Mouse (Mus musculus) thymus, postnatal 36 days (tissue): ENCODE measurements around the gene Mst1r.
A peak's percentile ranks its signal among the peaks of the same experiment; 100 is the strongest.

Source experiments
- DNase-seq, 2 experiments: peaks; one replicate each; pipeline ENCODE4 v3.0.0; 2022; ENCODE audit warnings: mixed read lengths in 2 of 2

Mst1r gene

GRCm38 (mm10) chr9:107906252-107906966 is at the start of gene Mst1r:
Mst1r (plus strand) TSS chr9:107906873.
- DNase-seq = peak; percentile 72 to 82

- DNase-seq = no peak
Observed at GRCm38 (mm10) chr9:107858343-107858742, 48.3 kb upstream of the Mst1r start.

- no peak for DNase-seq
Observed at GRCm38 (mm10) chr9:107864493-107864892, 42.2 kb upstream of the Mst1r start.

GRCm38 (mm10) chr9:107866081-107866480 is 40.6 kb upstream of the Mst1r start:
- DNase-seq = no peak

GRCm38 (mm10) chr9:107872350-107873098 is 34.1 kb upstream of the Mst1r start:
- DNase-seq = peak; percentile 91 to 95

GRCm38 (mm10) chr9:107873137-107873536 is 33.5 kb upstream of the Mst1r start, which contains the start of gene Rbm6:
Rbm6 (minus strand) TSS chr9:107873237.
- DNase-seq = no peak

GRCm38 (mm10) chr9:107880411-107880810 is 26.3 kb upstream of the Mst1r start:
- no peak for DNase-seq

- peak; percentile 87 to 94 for DNase-seq
Observed at GRCm38 (mm10) chr9:107887804-107888266, 18.8 kb upstream of the Mst1r start, which contains the start of gene Mon1a. Mon1a (plus strand) TSS chr9:107888151.

- peak in 1 of 2 experiments; percentile 49 for DNase-seq
Observed at GRCm38 (mm10) chr9:107888267-107888850, 18.3 kb upstream of the Mst1r start.

- DNase-seq = no peak
Observed at GRCm38 (mm10) chr9:107890260-107890659, 16.4 kb upstream of the Mst1r start.

GRCm38 (mm10) chr9:107891023-107891422 is 15.7 kb upstream of the Mst1r start:
- no peak for DNase-seq

- DNase-seq = no peak
Observed at GRCm38 (mm10) chr9:107898563-107898962, 8.1 kb upstream of the Mst1r start.

- no peak for DNase-seq
Observed at GRCm38 (mm10) chr9:107899855-107900254, 6.8 kb upstream of the Mst1r start.

GRCm38 (mm10) chr9:107900840-107901626 is 5.6 kb upstream of the Mst1r start:
- DNase-seq = peak; percentile 47 to 52

- no peak for DNase-seq
Observed at GRCm38 (mm10) chr9:107901627-107901914, 5.1 kb upstream of the Mst1r start.

GRCm38 (mm10) chr9:107904726-107905125 is 1.9 kb upstream of the Mst1r start:
- peak; percentile 81 to 85 for DNase-seq

- no peak for DNase-seq
Observed at GRCm38 (mm10) chr9:107906967-107907800, 511 bp downstream of the Mst1r start.

- DNase-seq = no peak
Observed at GRCm38 (mm10) chr9:107907801-107908120, 1.1 kb downstream of the Mst1r start.

- DNase-seq = no peak
Observed at GRCm38 (mm10) chr9:107908410-107909158, 1.9 kb downstream of the Mst1r start.

- no peak for DNase-seq
Observed at GRCm38 (mm10) chr9:107910025-107910769, 3.5 kb downstream of the Mst1r start.
